Mouse (Mus musculus) midbrain, embryonic 13.5 days (tissue): ENCODE results near the gene Supt3. TPM values are rescaled to one million over a fixed set of nuclear protein-coding genes. Genes with fewer than 3 reads are reported as not detected.

Experiments used
- ATAC-seq: fragments of 200-750 bp; cut with Nextera tagmentation; 2 replicates; pipeline ENCODE4 v1.8.0; 2017; ENCODE audit warnings: mild to moderate bottlenecking, moderate TSS enrichment, moderate library complexity
- H3K27ac ChIP-seq: fragments of 300-500 bp; sonication (generic); 2 replicates; pipeline ENCODE4 v1.5.1; 2015; ENCODE audit warnings: inconsistent platforms, mild to moderate bottlenecking, moderate library complexity
- H3K27me3 ChIP-seq: fragments of 300-500 bp; sonication (generic); 2 replicates; pipeline ENCODE4 v1.6.1; 2015; ENCODE audit warnings: mild to moderate bottlenecking, inconsistent platforms
- H3K36me3 ChIP-seq: fragments of 300-500 bp; sonication (generic); 2 replicates; pipeline ENCODE4 v1.6.1; 2015; ENCODE audit warnings: mild to moderate bottlenecking, inconsistent platforms
- H3K4me1 ChIP-seq: fragments of 300-500 bp; sonication (generic); replicated peaks from 2 replicates; pipeline ENCODE4 v1.6.1; 2015; ENCODE audit warnings: inconsistent platforms
- H3K4me2 ChIP-seq: fragments of 300-500 bp; sonication (generic); replicated peaks from 2 replicates; pipeline ENCODE4 v1.6.1; 2015; ENCODE audit warnings: moderate library complexity, mild to moderate bottlenecking, inconsistent platforms
- H3K4me3 ChIP-seq: fragments of 300-500 bp; sonication (generic); replicated peaks from 2 replicates; pipeline ENCODE4 v1.5.1; 2015; ENCODE audit warnings: mild to moderate bottlenecking, inconsistent platforms
- H3K9ac ChIP-seq: fragments of 300-500 bp; sonication (generic); replicated peaks from 2 replicates; pipeline ENCODE4 v1.6.1; 2015; ENCODE audit warnings: mild to moderate bottlenecking, inconsistent platforms
- H3K9me3 ChIP-seq: fragments of 300-500 bp; sonication (generic); 2 replicates; pipeline ENCODE4 v1.6.1; 2016; ENCODE audit warnings: mild to moderate bottlenecking, inconsistent platforms
- WGBS: fragments of 180-500 bp; shearing (Covaris S2); methylation state at CpG from one replicate; pipeline ENCODE4 v1.1.7; 2015; 5-methylcytosine and 5-hydroxymethylcytosine counted together
- polyA plus RNA-seq: library from polyadenylated mRNA; unstranded; fragments of >200 nt; fragmentation: Nextera tagmentation; extraction: Ambion mirVana; gene quantifications from 2 replicates; pipeline ENCODE4 v1.2.1, GENCODE M21; 2015

Gene Supt3
- polyA plus RNA-seq, 1 experiment from 2014 or later = 20.0 TPM

DNA sequence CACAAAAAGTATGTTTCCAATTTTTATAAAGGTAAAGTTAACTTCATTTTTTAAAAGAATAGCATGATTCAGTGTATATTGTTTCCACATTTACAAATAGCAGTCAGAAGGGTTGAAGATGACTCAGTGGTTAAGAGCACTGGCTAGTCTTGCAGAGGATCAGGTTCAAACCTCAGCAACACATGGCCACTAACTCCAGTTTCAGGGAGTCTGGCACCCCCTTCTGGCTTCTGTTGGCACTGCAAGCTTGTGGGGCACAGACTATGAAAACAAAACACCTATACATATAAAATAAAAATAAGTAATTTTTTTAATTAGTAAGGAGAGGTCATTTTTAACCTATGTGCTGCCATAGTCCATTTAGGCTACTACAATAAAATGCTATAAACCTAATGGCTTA lies 268.9 kb downstream of the Supt3 start:
- H3K4me3 ChIP-seq = no peak overlapping the region
- no peak overlapping the region for H3K9ac ChIP-seq
- H3K27ac ChIP-seq = no peak overlapping the region
- no peaks in the 10 kb centered on the region for H3K4me1 ChIP-seq
- no peaks in the 10 kb centered on the region for H3K36me3 ChIP-seq
- H3K4me2 ChIP-seq = no peak overlapping the region
- H3K9me3 ChIP-seq = no peaks in the 10 kb centered on the region
- ATAC-seq = no peak
- no peaks in the 10 kb centered on the region for H3K27me3 ChIP-seq

GRCm38 (mm10) chr17:45046583-45046982 lies 269.6 kb downstream of the Supt3 start:
- 88% methylated on average over 3 of the region's 3 CpGs for WGBS
- Histone ChIP-seq H3K4me1 (no peaks in the 10 kb centered on the region), H3K9me3 (no peaks in the 10 kb centered on the region), H3K4me2 (no peak overlapping the region), H3K9ac (no peak overlapping the region), H3K27me3 (no peaks in the 10 kb centered on the region), H3K36me3 (no peaks in the 10 kb centered on the region), H3K4me3 (no peak overlapping the region), H3K27ac (no peak overlapping the region)
- ATAC-seq = no peak

DNA sequence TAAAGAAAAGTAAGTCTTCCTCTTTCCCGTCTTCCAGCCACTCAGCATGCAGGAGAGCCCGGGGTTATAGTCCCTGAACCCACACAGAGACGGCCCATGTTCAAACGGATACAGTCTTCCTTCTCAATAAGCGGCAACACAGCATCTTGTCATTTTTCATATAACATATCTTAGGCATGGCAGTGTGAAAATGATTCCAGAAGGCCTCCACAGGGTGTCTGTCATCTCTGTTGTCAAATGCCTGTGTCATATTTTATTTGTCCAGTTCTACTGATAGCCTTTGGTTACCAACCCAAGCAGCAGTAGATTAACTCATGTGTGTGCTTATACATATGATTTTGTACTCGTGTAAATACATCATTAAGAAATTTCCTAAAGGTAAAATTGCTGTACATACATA lies 270.3 kb downstream of the Supt3 start:
- Histone ChIP-seq H3K27ac (no peak overlapping the region), H3K27me3 (no peaks in the 10 kb centered on the region), H3K9me3 (no peaks in the 10 kb centered on the region), H3K9ac (no peak overlapping the region), H3K36me3 (no peaks in the 10 kb centered on the region), H3K4me2 (no peak overlapping the region), H3K4me3 (no peak overlapping the region), H3K4me1 (no peaks in the 10 kb centered on the region)
- WGBS = 92% methylated on average over 6 of the region's 6 CpGs
- ATAC-seq = no peak

DNA sequence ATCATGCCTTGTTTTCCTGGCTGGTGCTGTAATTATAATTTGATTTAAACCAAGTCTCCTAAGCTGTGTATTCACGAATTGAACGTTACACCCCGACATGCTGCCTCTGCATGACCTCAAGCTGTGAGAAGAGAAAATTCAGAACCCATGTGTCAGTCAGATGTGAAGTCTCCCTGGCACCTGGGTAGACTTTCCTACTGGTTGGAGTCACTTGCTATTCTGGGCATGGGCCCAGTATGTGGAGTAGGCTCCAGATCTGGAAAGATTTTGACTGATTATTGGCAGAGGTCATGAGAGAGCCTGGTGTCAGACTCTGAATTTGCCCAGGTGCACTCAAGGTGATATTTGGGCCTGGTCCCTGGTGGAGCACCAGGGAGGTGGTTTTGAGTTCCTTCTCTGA lies 275.0 kb downstream of the Supt3 start:
- no peaks in the 10 kb centered on the region for H3K36me3 ChIP-seq
- no peaks in the 10 kb centered on the region for H3K4me1 ChIP-seq
- H3K9me3 ChIP-seq = no peaks in the 10 kb centered on the region
- no peak overlapping the region for H3K4me2 ChIP-seq
- H3K4me3 ChIP-seq = no peak overlapping the region
- WGBS = 93% methylated on average over 3 of the region's 3 CpGs
- H3K27me3 ChIP-seq = no peaks in the 10 kb centered on the region
- ATAC-seq = no peak
- no peak overlapping the region for H3K9ac ChIP-seq
- no peak overlapping the region for H3K27ac ChIP-seq

GRCm38 (mm10) chr17:45053371-45053770 lies 276.4 kb downstream of the Supt3 start:
- no peak for ATAC-seq
- Histone ChIP-seq H3K9ac (no peak overlapping the region), H3K4me3 (no peak overlapping the region), H3K9me3 (no peaks in the 10 kb centered on the region), H3K27ac (no peak overlapping the region), H3K27me3 (no peaks in the 10 kb centered on the region), H3K4me2 (no peak overlapping the region), H3K4me1 (no peaks in the 10 kb centered on the region), H3K36me3 (no peaks in the 10 kb centered on the region)
- WGBS = 89% methylated on average over 3 of the region's 3 CpGs

DNA sequence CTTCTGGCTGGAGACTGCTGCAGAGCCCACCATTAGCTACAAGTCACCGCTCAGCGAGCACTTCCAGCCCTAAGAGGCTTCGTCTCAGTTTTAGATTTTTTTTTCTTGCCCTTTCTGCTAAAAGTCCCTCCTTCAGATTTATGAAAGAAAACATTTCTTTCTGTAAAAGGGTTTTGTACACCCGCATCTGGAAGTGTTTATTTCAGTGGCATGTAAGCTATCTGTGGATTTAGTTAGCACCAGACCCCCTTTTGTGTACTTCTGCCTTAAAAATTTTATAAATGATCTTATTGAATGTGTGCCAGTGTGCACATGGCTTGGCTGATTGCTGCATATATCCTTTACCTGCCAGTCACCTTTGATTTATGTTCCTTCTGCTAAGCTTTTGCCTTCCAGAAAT lies 277.6 kb downstream of the Supt3 start:
- 71% methylated on average over 4 of the region's 4 CpGs for WGBS

GRCm38 (mm10) chr17:45056894-45057293 lies 279.9 kb downstream of the Supt3 start:
- no peaks in the 10 kb centered on the region for H3K9me3 ChIP-seq
- no peaks in the 10 kb centered on the region for H3K36me3 ChIP-seq
- no peaks in the 10 kb centered on the region for H3K27me3 ChIP-seq
- no peak overlapping the region for H3K9ac ChIP-seq
- no peak overlapping the region for H3K27ac ChIP-seq
- no peak overlapping the region for H3K4me3 ChIP-seq
- no peak overlapping the region for H3K4me2 ChIP-seq
- WGBS = 90% methylated on average over 2 of the region's 2 CpGs
- 0 out of 2 replicates have a peak, but pooled peaks cover 3% of the 10 kb centered on the region for H3K4me1 ChIP-seq
- no peak for ATAC-seq

More for the DNA sequence above, 277.6 kb downstream of the Supt3 start:
- Histone ChIP-seq H3K27me3 (no peaks in the 10 kb centered on the region), H3K9ac (no peak overlapping the region), H3K4me1 (0 out of 2 replicates have a peak, but pooled peaks cover 3% of the 10 kb centered on the region), H3K27ac (no peak overlapping the region), H3K4me2 (no peak overlapping the region), H3K9me3 (no peaks in the 10 kb centered on the region), H3K36me3 (no peaks in the 10 kb centered on the region), H3K4me3 (no peak overlapping the region)
- no peak for ATAC-seq

- H3K9me3 ChIP-seq = no peaks in the 10 kb centered on the region
- WGBS = 69% methylated on average over 6 of the region's 6 CpGs
- no peaks in the 10 kb centered on the region for H3K27me3 ChIP-seq
- no peak for ATAC-seq
- H3K27ac ChIP-seq = no peak overlapping the region
- H3K4me2 ChIP-seq = no peak overlapping the region
- H3K36me3 ChIP-seq = no peaks in the 10 kb centered on the region
- H3K4me3 ChIP-seq = no peak overlapping the region
- H3K9ac ChIP-seq = no peak overlapping the region
- H3K4me1 ChIP-seq = 0 out of 2 replicates have a peak, but pooled peaks cover 3% of the 10 kb centered on the region
These were observed 280.8 kb downstream of the Supt3 start for GRCm38 (mm10) chr17:45057780-45058179.

DNA sequence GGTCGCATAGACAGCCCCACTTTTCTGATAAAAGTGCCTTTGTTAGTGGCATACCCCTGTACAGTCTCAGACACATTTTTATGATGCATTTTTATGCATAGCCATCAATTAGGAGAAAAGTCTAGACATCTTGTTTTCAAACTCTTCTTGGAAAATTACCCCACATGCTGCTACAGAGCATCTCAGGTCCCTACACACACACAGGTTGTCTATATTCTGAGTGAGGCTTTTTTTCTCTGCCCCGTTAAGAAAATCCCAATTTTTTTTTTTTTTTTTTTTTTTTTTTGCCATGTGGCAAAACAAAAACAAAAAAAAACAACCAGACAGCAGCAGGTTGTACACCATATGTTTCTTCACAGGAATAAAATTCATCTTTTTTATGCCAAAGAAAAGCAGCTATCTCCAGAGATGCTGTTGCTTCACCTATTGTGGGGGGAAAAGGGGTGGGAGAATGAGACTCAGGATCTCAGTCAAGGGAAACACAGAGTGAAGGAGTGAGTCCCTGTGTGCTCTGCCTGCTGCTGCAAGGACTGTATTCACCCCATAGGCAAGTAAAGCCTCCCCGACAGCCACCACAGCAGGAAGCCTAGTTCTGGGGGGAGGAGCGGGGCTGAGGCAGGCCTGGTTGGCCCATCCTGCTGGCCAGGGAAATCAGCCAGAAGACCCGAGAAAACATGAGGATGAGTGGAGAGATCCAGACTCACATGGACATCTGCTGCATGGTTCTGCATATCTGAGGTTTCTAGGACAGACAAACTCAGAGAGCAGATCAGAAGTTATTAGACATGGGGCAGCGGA lies 281.8 kb downstream of the Supt3 start:
- Histone ChIP-seq H3K36me3 (no peaks in the 10 kb centered on the region), H3K4me3 (no peak overlapping the region), H3K27me3 (no peaks in the 10 kb centered on the region), H3K4me2 (no peak overlapping the region), H3K9ac (no peak overlapping the region), H3K27ac (no peak overlapping the region), H3K9me3 (no peaks in the 10 kb centered on the region), H3K4me1 (0 out of 2 replicates have a peak, but pooled peaks cover 3% of the 10 kb centered on the region)
- no peak for ATAC-seq
- 52% methylated on average over 6 of the region's 6 CpGs for WGBS

GRCm38 (mm10) chr17:45063776-45064175 lies 286.8 kb downstream of the Supt3 start:
- H3K27me3 ChIP-seq = no peaks in the 10 kb centered on the region
- H3K4me3 ChIP-seq = no peak overlapping the region
- no peak overlapping the region for H3K4me2 ChIP-seq
- H3K4me1 ChIP-seq = peaks cover 3% of the 10 kb centered on the region; the same call in 1 of the 2 replicates
- H3K27ac ChIP-seq = no peak overlapping the region
- no peak for ATAC-seq
- H3K36me3 ChIP-seq = no peaks in the 10 kb centered on the region
- H3K9me3 ChIP-seq = no peaks in the 10 kb centered on the region
- 90% methylated on average over 5 of the region's 5 CpGs for WGBS
- H3K9ac ChIP-seq = no peak overlapping the region

DNA sequence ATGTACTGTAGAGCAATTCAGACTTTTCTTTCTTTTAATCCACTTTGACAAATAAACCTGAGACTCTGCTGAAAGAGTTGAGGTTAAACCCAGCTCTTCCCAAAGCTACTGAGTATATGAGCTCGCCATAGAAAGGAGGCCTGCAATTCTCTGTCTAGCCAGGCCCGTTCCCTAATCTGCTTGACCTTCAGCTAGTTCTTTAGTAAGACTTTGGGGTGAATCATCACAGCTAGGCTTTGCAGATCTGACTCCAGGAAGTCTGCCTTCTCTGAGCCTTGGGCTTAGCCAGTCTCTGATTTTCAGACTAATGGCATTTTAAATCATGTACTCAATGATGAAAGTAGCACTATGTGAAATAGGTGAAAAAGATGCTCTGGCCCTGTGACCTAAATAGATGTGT lies 288.5 kb downstream of the Supt3 start:
- H3K4me1 ChIP-seq = no peaks in the 10 kb centered on the region; the same call in 1 of the 2 replicates
- no peak overlapping the region for H3K27ac ChIP-seq
- H3K27me3 ChIP-seq = no peaks in the 10 kb centered on the region
- H3K4me3 ChIP-seq = no peak overlapping the region
- H3K4me2 ChIP-seq = no peak overlapping the region
- no peak overlapping the region for H3K9ac ChIP-seq
- H3K36me3 ChIP-seq = no peaks in the 10 kb centered on the region
- 77% methylated on average over 2 of the region's 2 CpGs for WGBS
- ATAC-seq = no peak
- H3K9me3 ChIP-seq = no peaks in the 10 kb centered on the region

DNA sequence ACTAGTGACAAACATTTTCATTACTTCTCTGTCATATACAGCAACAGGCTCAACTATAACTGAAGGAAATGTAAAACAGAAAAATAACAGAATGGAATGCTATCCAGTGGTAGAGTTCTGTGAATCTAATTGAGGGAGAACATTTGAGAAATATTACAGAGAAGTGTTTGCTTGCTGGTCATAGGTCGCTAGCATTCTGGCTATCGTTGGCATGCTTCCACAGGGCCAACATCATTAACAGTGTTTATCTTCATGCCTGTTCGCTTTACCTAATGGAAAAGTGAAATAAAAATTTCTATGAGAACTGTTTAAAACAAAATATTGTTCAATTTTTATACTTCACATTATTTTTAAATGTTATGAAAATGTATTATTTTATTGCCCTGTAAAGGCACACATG lies 290.5 kb downstream of the Supt3 start:
- no peak overlapping the region for H3K27ac ChIP-seq
- WGBS = 90% methylated on average over 3 of the region's 3 CpGs
- H3K36me3 ChIP-seq = no peaks in the 10 kb centered on the region
- H3K9ac ChIP-seq = no peak overlapping the region
- ATAC-seq = no peak
- H3K4me2 ChIP-seq = no peak overlapping the region
- H3K4me1 ChIP-seq = no peaks in the 10 kb centered on the region; the same call in 1 of the 2 replicates
- no peaks in the 10 kb centered on the region for H3K9me3 ChIP-seq
- H3K27me3 ChIP-seq = no peaks in the 10 kb centered on the region
- no peak overlapping the region for H3K4me3 ChIP-seq

GRCm38 (mm10) chr17:45068321-45068720 lies 291.4 kb downstream of the Supt3 start:
- Histone ChIP-seq H3K4me1 (no peaks in the 10 kb centered on the region; the same call in 1 of the 2 replicates), H3K4me2 (no peak overlapping the region), H3K36me3 (no peaks in the 10 kb centered on the region), H3K4me3 (no peak overlapping the region), H3K9ac (no peak overlapping the region), H3K27me3 (no peaks in the 10 kb centered on the region), H3K27ac (no peak overlapping the region), H3K9me3 (no peaks in the 10 kb centered on the region)
- WGBS = 42% methylated on average over 7 of the region's 7 CpGs
- peak; percentile 71; the same call in 1 of the 2 replicates for ATAC-seq
